Mouse (Mus musculus) gastrocnemius, adult 18-20 months (tissue): ENCODE results near the gene Clec2l. TPM values are rescaled to one million over a fixed set of nuclear protein-coding genes. Genes with fewer than 3 reads are reported as not detected.
A peak's percentile ranks its signal among the peaks of the same experiment; 100 is the strongest.

Experiments
- DNase-seq: peaks from one replicate; pipeline ENCODE4 v3.0.0; 2021; ENCODE audit warnings: low spot score
- long read RNA-seq, 2 experiments: library from polyadenylated mRNA; stranded (forward); transcript quantifications; one replicate each; pipeline ENCODE4 v2.0.0; 2021
- total RNA-seq, 2 experiments: library from RNA; stranded (reverse); gene quantifications; 2 replicates each; pipeline ENCODE4 v1.2.3; 2021

Clec2l gene
- total RNA-seq = not detected
- long read RNA-seq, experiment 1 = 0 reads
- long read RNA-seq, experiment 2 = 0 reads

GRCm38 (mm10) chr6:38662714-38663615 lies at the start of gene Clec2l:
Gene Clec2l (plus strand): TSS chr6:38663069.
- DNase-seq = no peak

- DNase-seq = no peak
Measured at GRCm38 (mm10) chr6:38622406-38622805, 40.5 kb upstream of the Clec2l start.

- DNase-seq = no peak
Measured at GRCm38 (mm10) chr6:38623457-38623856, 39.4 kb upstream of the Clec2l start.

- peak; percentile 15 for DNase-seq
Measured at GRCm38 (mm10) chr6:38624439-38624838, 38.4 kb upstream of the Clec2l start.

- no peak for DNase-seq
Measured at GRCm38 (mm10) chr6:38626086-38626485, 36.8 kb upstream of the Clec2l start.

GRCm38 (mm10) chr6:38627081-38627480 lies 35.8 kb upstream of the Clec2l start:
- DNase-seq = no peak

GRCm38 (mm10) chr6:38627486-38627885 lies 35.4 kb upstream of the Clec2l start:
- DNase-seq = no peak

GRCm38 (mm10) chr6:38629556-38629955 lies 33.3 kb upstream of the Clec2l start:
- DNase-seq = no peak

GRCm38 (mm10) chr6:38632826-38633225 lies 30.0 kb upstream of the Clec2l start:
- no peak for DNase-seq

- DNase-seq = no peak
Measured at GRCm38 (mm10) chr6:38634461-38634860, 28.4 kb upstream of the Clec2l start.

GRCm38 (mm10) chr6:38635941-38636851 lies 26.7 kb upstream of the Clec2l start:
- DNase-seq = peak; percentile 24

- DNase-seq = peak; percentile 69
Measured at GRCm38 (mm10) chr6:38636852-38637618, 25.8 kb upstream of the Clec2l start, which contains the start of gene Klrg2. Gene Klrg2 (minus strand): TSS chr6:38637242.

- peak; percentile 15 for DNase-seq
Measured at GRCm38 (mm10) chr6:38640401-38640800, 22.5 kb upstream of the Clec2l start.

GRCm38 (mm10) chr6:38641228-38641627 lies 21.6 kb upstream of the Clec2l start:
- no peak for DNase-seq

GRCm38 (mm10) chr6:38641645-38642044 lies 21.2 kb upstream of the Clec2l start:
- no peak for DNase-seq

- no peak for DNase-seq
Measured at GRCm38 (mm10) chr6:38642593-38642992, 20.3 kb upstream of the Clec2l start.

- DNase-seq = no peak
Measured at GRCm38 (mm10) chr6:38643039-38643438, 19.8 kb upstream of the Clec2l start.

GRCm38 (mm10) chr6:38649545-38649944 lies 13.3 kb upstream of the Clec2l start:
- DNase-seq = no peak

GRCm38 (mm10) chr6:38650263-38650937 lies 12.5 kb upstream of the Clec2l start:
- peak; percentile 62 for DNase-seq

GRCm38 (mm10) chr6:38661626-38662025 lies 1.2 kb upstream of the Clec2l start:
- no peak for DNase-seq

- DNase-seq = no peak
Measured at GRCm38 (mm10) chr6:38669580-38669979, 6.7 kb downstream of the Clec2l start.
